Mouse (Mus musculus): Measurements from ENCODE around the gene Nudt8.

Nudt8 gene

GRCm38 (mm10) chr19:3986334-3986733 lies 14.0 kb upstream of the Nudt8 start, which contains the start of gene Acy3:
Acy3 (plus strand) TSS chr19:3986570.
- DNase-seq (ENCODE audit: low read depth, low spot score): peak; percentile 86

GRCm38 (mm10) chr19:3988066-3988465 lies 12.3 kb upstream of the Nudt8 start:
- peak; percentile 61 for DNase-seq (ENCODE audit: low read depth, low spot score)

GRCm38 (mm10) chr19:3988750-3989149 lies 11.6 kb upstream of the Nudt8 start:
- DNase-seq (ENCODE audit: low read depth, low spot score): peak; percentile 82

DNA sequence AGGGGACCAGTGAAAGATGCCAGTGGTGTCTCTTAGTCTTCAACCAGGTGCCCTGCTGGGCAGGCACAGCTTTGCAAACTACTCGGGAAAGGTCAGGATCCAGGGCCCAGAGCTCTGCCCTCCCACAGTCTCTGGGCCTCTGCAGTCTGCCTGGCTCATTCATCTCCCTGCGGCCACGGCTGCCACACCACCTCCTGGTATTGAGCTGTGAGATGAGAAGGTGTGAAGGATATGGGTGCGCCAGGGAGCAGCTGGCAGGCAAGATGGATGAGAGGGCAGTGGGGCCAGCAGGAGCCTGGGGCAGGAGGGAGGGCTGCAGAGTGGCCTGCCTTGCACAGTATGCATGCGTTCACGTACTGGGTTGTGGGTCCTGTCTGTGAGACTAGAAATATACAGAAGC lies 9.6 kb upstream of the Nudt8 start:
- DNase-seq (ENCODE audit: low read depth, low spot score): no peak

- no peak for DNase-seq (ENCODE audit: low read depth, low spot score)
Measured at GRCm38 (mm10) chr19:3991562-3991961, 8.8 kb upstream of the Nudt8 start.

DNA sequence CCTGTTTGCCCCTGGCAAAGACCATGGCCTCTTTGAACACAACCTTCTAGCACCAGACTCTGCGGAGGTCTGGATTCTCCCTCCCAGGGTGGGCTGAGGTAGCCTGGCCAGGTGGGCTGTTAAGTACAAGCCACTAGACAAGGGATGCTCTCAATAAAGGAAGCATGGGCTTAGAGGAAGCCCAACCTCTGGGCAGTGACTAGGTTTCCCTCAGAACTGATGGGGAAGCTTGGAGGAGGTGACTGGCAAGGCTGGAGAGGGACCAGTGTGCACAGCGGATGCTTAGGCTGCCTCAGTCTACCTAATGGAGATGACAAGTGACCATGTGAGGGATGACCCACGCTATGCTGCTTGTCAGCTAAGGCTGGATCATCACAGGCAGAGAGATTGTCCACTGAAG lies 8.4 kb upstream of the Nudt8 start:
- DNase-seq (ENCODE audit: low read depth, low spot score): no peak

DNA sequence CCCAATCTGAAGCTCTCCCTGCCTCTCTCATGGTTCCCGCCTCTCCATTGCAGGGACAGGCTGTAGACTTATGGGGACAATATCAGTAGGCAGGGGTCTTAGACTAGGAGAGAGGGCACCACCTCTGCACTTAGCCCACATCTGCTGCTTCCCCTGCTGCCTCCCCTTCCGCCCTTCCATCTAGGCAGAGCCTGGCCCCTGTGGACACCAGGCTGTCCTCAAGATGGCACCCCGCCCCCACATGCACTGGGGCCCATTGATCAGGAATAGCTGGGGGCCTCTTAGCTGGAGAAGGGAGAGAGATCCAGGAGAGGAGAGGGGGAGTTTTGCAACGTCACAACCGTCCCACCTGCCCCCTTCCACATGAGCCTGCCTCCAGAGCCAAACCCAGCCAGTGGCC lies 8.0 kb upstream of the Nudt8 start, which contains the start of gene Tbx10:
TSS of gene Tbx10 (plus strand) at position 337 of the 400 bp plus-strand sequence.
- DNase-seq (ENCODE audit: low read depth, low spot score): no peak

DNA sequence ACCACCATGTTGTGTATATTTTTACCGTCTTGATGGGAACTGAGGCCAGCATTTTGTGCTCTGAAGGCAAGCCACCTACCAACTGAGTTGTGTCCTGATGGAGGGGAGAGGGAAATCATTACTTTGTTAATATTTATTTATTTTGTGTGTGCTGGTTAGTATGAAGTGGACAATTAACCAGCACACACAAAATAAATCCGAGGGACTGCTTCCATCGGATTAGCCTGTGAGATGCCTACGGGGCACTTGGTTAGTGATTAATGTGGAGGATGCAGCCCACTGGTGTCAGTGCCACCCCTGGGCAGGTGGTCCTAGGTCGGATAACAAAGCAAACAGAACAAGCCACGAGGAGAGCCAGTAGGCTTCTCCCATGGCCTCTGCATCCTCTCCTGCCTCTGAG lies 5.4 kb upstream of the Nudt8 start:
- no peak for DNase-seq (ENCODE audit: low read depth, low spot score)

DNA sequence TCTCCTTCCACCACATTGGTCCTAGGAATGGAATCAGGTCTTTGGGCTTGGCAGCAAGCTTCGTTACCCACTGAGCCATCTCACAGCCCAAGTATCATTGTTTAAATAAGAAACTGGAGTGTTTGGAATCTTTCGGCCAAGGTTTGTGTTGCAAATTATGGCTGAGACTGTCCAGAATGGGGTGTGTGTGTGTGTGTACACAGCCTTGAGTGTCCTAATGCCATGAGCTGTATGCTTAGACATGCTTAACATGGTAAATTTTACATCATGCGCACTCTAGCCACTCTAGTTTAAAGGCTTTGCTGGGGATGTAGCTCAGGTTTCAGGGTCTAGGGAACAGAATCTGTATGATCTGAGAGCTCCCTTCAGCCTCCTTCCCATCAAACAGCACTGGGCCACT lies 4.9 kb upstream of the Nudt8 start:
- DNase-seq (ENCODE audit: low read depth, low spot score): no peak

DNA sequence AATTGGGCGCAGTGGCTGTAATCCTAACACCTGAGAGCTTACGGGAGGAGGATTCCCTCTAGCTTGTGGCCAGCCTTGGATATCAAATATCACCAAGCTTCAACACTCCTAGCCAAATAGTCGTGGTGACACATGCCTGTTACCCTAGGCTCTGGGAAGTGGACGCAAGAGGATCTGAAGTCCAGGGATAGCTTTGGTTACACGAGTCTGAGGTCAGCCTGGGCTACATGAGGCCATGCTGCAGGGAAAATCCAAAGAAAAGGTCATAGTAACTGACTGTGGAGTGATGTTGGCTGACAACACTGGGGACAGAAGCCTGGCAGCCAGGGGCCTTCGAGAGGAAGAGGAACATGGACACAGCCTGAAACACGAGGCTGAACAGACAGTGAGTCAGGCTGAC lies 4.3 kb upstream of the Nudt8 start:
- DNase-seq (ENCODE audit: low read depth, low spot score): no peak

DNA sequence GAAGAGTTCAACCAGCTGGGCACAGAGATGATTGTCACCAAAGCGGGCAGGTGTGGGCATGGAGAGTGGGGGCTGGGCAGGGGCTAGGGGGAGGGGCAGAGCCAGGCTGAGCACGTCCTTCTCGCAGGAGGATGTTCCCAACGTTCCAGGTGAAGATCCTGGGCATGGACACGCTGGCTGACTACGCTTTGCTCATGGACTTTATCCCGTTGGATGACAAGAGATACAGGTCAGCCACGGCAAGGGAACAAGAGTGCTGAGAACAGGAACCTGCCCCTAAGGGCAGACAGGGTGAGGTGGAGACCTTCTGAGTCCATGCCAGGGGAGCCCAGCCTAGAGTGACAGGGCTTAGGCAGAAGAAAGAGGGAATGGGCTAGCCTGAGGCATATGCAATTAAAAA lies 3.6 kb upstream of the Nudt8 start:
- DNase-seq (ENCODE audit: low read depth, low spot score): no peak

GRCm38 (mm10) chr19:3997231-3997630 lies 3.1 kb upstream of the Nudt8 start:
- no peak for DNase-seq (ENCODE audit: low read depth, low spot score)

DNA sequence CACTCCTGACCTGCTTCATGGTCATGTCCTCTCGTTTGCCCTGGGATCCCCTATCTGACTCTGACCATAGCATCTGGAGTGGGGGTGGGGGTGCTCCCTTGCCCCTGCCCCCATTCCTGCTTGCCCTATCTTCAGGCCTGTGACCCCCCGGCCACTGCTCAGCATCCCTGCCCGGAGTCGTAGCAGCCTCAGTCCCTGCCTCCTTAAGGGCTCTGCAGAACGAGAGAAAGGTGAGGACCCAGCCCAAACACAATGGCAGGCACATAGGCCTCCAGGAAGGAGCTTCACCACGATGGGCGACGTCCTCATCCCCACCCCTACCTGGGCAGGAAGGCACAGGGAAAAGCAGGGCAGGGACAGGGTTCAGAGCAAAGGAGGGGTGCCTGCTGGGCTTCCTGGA lies 2.0 kb upstream of the Nudt8 start:
- no peak for DNase-seq (ENCODE audit: low read depth, low spot score)

DNA sequence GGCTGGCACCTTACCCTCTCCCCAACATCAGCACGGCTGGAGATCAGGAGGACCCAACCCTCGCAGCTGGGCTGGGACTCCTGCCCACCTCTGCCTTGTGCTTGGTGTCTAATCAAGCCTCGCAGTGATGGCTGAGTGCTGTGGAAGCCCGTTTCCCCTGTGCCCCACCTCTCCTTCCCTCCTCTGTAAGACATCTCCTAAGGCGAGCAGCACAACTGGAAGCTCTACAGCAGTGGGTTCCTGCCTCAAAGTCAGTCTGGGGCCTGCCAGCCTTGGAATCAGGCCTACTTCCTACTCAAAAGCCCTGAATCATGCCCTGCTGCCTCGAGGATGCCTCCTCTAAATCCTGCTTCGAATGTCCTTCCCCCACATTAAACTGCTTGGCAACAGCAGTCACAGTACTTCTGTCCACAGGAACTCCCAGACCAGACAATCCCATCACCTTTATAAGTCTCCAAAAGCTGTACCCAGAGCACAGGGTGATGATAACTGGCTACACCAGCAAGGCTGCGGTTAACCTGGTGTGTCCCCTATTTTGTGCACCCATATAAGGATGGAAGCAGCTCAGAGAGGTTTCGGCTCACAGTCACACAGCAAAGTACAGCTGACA lies 1.2 kb upstream of the Nudt8 start:
- no peak for DNase-seq (ENCODE audit: low read depth, low spot score)

DNA sequence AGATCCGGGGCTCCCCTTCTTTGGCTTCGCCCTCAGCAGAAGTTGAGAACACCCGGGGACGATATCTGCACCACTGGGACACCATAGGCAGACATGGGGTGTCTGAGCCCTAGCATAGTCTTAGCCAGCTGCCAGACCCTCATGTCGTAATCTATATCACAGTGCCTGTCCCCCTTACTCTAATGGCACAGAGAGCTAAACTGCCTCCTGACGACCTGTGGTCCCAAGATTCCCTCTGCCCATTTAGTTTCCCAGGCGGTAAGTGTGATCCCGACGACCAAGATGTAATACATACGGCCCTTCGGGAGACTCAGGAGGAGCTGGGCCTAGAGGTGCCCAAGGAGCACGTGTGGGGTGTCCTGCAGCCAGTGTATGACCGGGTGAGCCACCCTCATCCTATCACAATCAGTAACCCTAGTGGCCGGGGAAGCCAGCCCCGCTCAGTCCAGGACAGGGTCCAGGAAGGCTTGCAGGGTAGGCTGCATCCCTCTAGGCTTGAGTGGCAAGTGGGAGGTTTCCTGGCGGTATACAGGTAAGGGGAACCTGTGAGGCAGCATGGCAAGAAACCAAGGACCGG lies 657 bp downstream of the Nudt8 start:
- no peak for DNase-seq (ENCODE audit: low read depth, low spot score)

GRCm38 (mm10) chr19:4001752-4002151 lies 1.4 kb downstream of the Nudt8 start:
- DNase-seq (ENCODE audit: low read depth, low spot score): no peak

DNA sequence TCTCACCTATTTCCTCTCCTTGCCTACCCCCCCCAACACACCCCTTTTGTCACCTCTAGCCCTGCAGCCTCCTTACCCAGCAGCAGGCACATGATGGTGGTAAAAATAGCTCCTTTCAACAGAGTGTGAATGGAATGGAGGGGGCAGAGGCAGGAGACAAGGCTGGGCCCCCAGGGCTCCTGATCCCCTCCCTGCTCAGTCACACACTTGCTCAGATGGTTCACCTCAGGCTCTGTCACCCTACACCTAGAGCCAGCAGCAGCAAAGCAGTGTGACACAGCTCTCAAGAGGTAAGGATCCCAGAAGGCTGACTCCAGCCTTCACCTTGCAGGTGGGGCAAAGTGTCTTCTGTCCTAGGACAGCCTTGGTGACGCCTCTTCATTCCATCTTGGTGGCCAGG lies 2.7 kb downstream of the Nudt8 start, which contains the start of gene Doc2g:
TSS of gene Doc2g (plus strand) at position 202 of the 400 bp plus-strand sequence.
- DNase-seq (ENCODE audit: low read depth, low spot score): no peak

DNA sequence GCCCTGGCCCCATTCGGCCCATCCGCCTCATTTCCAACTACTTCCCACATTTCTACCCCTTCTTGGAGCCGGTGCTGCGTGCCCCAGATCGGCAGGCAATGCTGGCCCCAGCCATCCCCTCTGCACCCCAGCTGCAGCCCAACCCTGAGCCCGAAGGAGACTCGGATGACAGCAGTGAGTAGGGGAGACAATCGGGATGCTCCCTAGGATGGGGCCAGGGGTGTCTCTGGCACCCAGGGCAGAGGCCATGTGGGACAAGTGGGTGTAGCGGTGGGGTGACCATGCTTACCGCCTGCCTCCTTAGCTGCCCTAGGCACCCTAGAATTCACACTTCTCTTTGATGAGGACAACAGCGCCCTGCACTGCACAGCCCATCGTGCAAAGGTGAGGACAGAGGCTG lies 3.3 kb downstream of the Nudt8 start:
- DNase-seq (ENCODE audit: low read depth, low spot score): no peak

GRCm38 (mm10) chr19:4004331-4004730 lies 4.0 kb downstream of the Nudt8 start:
- no peak for DNase-seq (ENCODE audit: low read depth, low spot score)

- no peak for DNase-seq (ENCODE audit: low read depth, low spot score)
Measured at GRCm38 (mm10) chr19:4005091-4005490, 4.7 kb downstream of the Nudt8 start.

DNA sequence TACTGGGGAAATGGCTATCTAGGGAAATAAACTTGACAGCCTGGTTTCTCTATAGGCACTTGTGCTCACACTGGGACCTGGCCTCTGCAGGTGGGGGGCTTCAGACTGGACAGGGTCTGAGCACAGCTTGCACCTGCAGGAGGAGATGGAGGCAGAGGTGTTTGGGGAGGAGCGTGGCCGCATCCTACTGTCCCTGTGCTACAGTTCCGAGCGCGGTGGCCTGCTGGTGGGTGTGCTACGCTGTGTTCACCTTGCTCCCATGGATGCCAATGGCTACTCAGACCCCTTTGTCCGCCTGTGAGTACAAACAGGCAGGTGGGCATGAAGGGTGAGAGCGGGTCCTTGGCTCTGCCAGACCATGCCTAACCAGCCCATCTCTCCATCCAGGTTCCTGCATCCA lies 5.6 kb downstream of the Nudt8 start:
- DNase-seq (ENCODE audit: low read depth, low spot score): no peak

GRCm38 (mm10) chr19:4011086-4011485 lies 10.7 kb downstream of the Nudt8 start:
- DNase-seq (ENCODE audit: low read depth, low spot score): no peak

DNA sequence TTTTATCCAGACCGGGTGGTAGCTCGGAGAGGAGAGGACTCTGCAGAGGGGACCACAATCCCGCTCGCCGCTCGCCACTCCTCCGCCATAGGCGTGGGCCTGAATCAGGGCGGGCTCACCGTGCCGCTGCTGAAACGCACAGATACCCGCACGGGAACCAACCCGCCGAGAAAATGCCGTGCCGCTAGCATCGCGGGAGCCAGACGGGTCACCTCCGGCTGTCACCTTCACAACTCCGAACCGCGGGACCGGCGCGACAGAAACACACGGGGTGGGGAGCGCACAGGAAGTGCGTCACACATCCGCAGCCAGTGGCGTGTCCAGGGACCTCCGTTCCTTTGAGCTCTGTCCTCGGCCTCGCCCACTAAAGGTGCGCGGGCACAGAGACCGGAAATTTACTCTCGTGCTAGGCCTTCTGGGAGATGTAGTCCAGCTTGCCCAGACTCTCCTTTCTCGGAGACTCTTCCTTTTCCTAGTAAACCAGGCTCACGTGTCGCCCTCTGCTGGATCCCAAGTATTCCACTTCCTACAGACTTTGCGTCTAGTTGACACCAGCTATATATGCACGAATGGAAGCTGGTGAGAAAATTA lies 12.1 kb downstream of the Nudt8 start, which contains the start of gene Ndufv1:
TSS of gene Ndufv1 (minus strand) at position 375 of the 591 bp plus-strand sequence.
- DNase-seq (ENCODE audit: low read depth, low spot score): peak; percentile 100

Measured in R1 (cell line).